Mouse (Mus musculus) layer of hippocampus, adult 18-20 months (tissue): Measurements from ENCODE around the gene Slc25a26. TPM values are rescaled to one million over a fixed set of nuclear protein-coding genes. Genes with fewer than 3 reads are reported as not detected.

ENCODE experiments used
- DNase-seq, 2 experiments: peaks; one replicate each; pipeline ENCODE4 v3.0.0; 2022; ENCODE audit warnings: low spot score in 2 of 2
- long read RNA-seq: library from polyadenylated mRNA; stranded (forward); transcript quantifications from one replicate; pipeline ENCODE4 v2.0.0, GENCODE M21; 2021
- total RNA-seq, 2 experiments: library from RNA; stranded (reverse); gene quantifications; 2 replicates each; pipeline ENCODE4 v1.2.3; 2021

Gene Slc25a26
- total RNA-seq, result 10 to 100 TPM; 16.6 to 19.1 TPM
- long read RNA-seq, transcript Slc25a26-201 (10 exons, 1,922 nt), result major isoform, 5 of 10 reads
- long read RNA-seq, partial matches to known transcripts, result 0 of 10 reads
- long read RNA-seq, other reads (novel, unspliced or antisense), result 5 of 10 reads

- DNase-seq, result peak; percentile 82 to 94
Observed at GRCm38 (mm10) chr6:94499897-94500623, at the start of gene Slc25a26. Slc25a26 (plus strand) TSS chr6:94500331.

DNA sequence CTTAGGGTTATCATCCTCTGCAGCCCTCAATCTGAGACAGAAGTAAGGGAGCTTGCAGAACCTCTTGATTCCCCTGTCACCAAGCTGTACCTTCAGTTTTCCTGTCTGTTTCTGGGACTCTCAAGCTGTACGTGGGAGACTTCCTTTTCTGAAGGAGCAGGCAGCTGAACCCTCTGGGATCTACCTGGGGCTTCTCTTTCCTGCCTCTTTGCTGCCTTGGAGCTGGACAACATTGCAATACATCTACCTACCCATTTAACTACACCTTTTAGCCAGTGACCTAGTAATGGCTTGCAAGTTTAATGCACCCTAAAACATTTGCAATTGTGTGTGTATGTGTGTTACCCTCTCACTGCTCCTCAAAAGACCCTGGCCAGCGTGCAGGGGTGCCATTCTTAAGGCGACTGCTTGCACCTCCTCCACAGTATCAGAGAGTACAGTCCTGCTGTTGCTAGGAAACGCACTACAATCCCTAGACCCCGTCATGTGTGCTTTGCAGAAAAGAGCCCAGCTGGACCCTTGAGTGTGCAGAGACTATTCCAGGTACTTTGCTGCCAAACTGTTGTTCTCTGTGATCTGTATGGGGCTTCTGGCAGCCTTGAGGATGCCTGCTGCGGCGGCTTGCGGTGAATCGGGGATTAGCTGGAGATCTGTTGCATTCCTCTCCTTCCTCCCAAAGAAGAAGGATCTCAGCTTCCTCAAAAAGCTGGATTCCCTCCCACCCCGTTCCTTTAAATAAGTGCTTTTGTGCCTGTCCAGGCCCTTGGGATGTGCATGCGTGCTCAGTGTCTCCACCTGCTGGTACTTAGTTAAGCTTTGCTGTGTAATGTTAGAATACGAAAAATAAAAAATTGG lies 35.9 kb upstream of the Slc25a26 start:
- DNase-seq, result peak; percentile 23 to 74

DNA sequence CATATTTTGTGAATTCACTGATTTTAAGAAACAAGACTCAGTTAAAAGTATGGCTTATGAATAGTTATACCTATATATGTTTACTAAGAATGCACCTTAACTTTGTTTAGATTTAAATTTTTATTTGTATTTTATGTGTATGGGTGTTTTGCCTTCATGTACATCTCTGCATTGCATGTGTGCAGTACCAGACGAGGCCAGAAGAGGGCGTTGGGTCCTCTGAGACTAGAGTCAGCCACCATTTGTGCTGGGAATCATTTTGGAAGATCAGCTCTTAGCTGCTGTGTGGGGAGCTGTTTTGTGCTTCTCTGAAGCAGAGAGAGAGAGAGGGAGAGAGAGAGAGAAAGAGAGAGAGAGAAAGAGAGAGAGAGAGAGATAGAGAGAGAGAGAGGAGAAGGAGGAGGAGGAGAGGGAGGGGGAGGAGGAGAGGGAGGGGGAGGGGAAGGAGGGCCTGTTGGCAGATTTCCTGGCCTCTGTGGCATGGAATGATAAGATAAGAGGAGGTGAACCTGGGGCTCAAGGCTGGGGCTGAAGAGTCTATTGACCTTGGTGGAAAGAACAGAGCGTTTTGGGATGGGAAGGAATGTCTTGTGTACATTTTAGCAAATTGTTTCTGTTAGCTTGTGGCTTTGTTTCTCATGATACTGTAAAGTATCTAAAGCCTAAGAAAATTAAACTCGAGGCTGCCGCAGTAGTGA lies 33.5 kb upstream of the Slc25a26 start:
- no peak for DNase-seq

- no peak for DNase-seq
Observed at GRCm38 (mm10) chr6:94492739-94493138, 7.4 kb upstream of the Slc25a26 start.

DNA sequence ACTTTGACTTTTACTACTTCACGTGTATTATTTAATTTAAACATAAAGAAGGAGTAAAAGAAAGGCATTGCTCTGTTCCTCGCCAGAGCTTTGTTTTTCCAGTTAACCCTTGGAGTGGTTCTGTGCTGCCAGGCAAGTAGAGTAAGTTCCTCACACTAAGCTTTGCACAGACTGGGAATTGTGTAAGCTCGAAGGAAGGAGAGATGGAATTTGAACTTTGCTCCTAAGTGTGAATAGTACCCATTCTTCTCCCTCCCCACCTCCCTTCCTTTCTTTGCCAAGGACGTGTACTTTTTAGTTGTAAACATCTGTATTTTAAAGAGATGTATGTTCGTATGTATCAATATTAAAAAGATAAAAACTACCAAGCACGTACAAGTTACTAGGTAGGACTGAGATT lies 3.8 kb downstream of the Slc25a26 start:
- DNase-seq, result no peak

- no peak for DNase-seq
Observed at GRCm38 (mm10) chr6:94507921-94508320, 7.8 kb downstream of the Slc25a26 start.

GRCm38 (mm10) chr6:94508807-94509206 lies 8.7 kb downstream of the Slc25a26 start:
- no peak for DNase-seq

DNA sequence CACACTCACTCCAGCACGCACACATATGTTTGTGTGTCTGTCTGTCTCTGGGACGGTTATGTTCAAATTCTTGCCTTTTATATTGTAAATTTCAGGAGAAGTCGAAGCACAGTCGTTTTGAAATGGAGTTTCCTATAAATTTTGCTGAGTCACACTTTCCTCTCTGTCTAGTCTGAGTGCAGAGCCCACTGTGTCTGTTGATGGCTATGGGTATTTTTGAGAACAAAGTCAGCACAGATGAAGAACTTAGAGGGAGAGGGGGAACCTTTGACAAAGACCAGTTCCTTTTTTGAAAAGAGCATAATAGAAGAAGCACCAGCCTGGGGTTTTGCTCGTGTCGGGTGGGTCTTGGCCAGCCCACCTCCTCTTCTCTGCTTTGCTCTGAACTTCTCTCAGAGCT lies 9.1 kb downstream of the Slc25a26 start:
- no peak for DNase-seq

- DNase-seq, result no peak
Observed at GRCm38 (mm10) chr6:94518171-94518570, 18.0 kb downstream of the Slc25a26 start.

GRCm38 (mm10) chr6:94524335-94524734 lies 24.2 kb downstream of the Slc25a26 start:
- DNase-seq, result peak in 1 of 2 experiments; percentile 53

DNA sequence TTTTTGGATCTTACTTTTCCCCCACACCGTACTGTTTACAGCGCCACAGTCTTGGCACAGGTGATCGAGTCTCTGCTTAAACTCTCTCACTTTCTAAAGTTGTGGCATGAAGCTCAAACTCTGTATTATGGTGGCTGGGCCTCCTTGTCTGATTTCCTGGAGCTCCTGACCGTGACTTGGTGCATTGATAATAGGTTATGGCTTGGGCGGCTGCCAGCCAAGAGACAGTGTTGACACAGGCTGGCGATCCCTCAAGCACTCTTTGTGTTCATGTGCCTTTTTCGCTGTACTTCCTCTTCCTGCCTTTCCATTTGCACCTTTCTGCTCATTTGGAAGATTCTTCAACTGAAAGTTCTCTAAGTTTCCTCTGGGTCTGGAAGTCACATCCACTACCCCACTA lies 30.6 kb downstream of the Slc25a26 start:
- no peak for DNase-seq

- peak in 1 of 2 experiments; percentile 40 for DNase-seq
Observed at GRCm38 (mm10) chr6:94532086-94532485, 32.0 kb downstream of the Slc25a26 start.

DNA sequence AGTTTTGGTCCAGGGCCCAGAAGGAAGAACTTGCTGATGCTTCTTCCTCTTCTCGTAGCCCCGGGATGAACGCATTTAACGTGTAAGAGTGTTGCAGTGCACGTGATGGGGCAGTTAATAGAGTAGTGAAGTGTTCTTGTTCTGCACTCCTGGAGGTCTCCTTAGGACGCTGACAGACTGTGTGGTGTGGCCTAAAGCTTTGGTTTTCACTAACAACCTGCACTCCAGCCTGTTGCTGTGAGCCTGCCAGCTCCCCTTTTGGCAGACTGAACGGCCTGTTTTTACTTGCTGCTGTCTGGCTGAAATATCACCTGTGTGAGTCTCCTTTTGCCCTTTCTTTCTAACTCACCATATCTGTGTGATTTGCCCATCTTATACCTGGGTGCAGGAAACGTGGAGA lies 36.3 kb downstream of the Slc25a26 start:
- no peak for DNase-seq

- peak in 1 of 2 experiments; percentile 27 for DNase-seq
Observed at GRCm38 (mm10) chr6:94537652-94538051, 37.5 kb downstream of the Slc25a26 start.

- no peak for DNase-seq
Observed at GRCm38 (mm10) chr6:94540090-94540489, 40.0 kb downstream of the Slc25a26 start.

- no peak for DNase-seq
Observed at GRCm38 (mm10) chr6:94540615-94541014, 40.5 kb downstream of the Slc25a26 start.

DNA sequence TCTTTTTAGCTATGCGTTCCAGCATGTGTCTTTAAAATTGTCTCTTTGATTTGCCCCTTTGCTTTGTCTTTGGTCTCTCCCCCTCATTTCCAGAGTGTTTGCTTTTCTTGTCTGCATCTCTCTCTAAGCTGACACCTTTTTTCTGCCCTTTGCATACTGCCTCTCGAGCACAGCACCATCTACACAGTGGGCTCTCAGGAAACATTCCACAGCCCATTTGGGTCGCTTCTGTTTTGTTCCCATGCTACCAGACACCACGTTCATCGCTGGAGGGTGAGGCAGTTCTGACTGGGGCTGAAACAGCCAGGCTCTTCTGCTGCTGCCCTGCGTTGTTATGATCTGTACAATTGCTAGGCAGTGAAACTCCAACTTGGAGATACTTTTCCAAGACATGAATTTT lies 41.0 kb downstream of the Slc25a26 start:
- DNase-seq, result no peak

DNA sequence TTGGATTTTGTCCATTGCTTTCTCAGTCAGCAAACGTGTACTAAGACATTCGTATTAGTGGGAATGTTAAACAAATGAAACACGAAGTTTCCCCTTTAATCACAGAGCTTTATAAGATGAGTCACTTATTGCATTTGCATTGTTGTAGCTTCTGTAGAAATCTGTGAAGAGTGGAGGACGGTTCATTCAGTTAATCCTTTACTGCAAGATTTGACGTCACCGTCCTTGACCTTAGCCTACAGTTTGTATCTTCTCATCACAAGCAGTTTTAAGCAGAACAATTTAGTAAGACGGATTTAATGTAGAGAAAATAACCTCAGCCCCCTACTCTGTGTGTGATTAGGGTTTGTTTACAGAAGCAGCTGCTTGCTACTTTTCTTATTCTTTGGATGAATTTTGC lies 41.7 kb downstream of the Slc25a26 start:
- no peak for DNase-seq

DNA sequence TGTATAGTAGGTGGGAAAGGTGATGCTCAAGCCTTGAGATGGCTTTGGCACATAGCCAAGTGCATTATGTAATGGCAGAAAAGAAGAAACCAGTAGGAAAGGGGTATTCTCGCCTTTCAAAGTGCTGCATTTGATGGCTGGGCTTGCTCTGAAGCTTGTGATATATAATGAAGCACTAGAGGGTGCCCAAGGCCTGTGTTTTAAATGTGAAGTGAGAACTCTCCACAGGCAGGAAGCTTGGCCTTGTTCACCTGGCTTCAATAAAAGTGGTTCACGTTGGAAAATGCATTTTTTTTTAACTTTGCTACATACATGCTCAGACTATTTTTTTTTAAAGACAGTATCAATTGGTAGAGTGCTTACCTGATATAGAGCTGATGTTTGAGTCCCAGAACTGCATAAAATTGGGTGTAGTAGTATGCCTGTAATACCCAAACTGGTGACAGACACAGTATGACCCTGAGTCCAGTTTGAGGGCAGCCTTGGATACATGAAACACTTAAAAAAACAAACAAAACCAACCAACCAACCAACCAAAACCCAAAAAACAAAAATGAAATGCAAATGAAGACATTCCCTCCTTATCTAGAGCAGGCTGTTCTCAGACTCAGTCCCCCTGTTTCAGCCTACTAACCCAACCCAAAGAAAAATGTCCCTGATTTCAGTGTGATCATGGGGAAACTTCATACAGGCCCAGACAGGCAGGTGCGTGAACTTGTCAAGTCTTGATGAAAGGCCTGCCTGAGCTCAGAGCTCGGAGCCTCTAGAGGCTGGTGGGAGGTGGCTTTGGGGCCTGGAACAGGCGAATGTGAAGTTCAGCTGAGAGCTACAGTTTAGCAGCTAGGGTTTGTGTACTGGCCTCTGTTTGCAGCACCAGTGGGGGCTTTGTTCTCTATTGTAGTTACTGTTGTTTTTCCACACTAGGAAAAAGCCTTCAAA lies 44.0 kb downstream of the Slc25a26 start:
- DNase-seq, result peak; percentile 20 to 85

- DNase-seq, result no peak
Observed at GRCm38 (mm10) chr6:94547239-94547638, 47.1 kb downstream of the Slc25a26 start.
